Mouse (Mus musculus) kidney, postnatal 0 days (tissue): ENCODE measurements around the gene Peg3. TPM values are rescaled to one million over a fixed set of nuclear protein-coding genes. Genes with fewer than 3 reads are reported as not detected.

Experiments
- ATAC-seq: fragments of 200-750 bp; cut with Nextera tagmentation; replicated peaks from 2 replicates; pipeline ENCODE4 v1.8.0; 2017; ENCODE audit warnings: low read depth, moderate number of reproducible peaks, moderate TSS enrichment, moderate library complexity; ENCODE audit not compliant: low FRiP score
- DNase-seq: peaks from one replicate; pipeline ENCODE4 v3.0.0-alpha.2; 2016; ENCODE audit warnings: low spot score
- H3K27ac ChIP-seq: fragments of 300-500 bp; sonication (generic); 2 replicates; pipeline ENCODE4 v1.5.1; 2014; ENCODE audit warnings: mild to moderate bottlenecking
- H3K27me3 ChIP-seq: fragments of 300-500 bp; sonication (generic); 2 replicates; pipeline ENCODE4 v1.6.1; 2014; ENCODE audit warnings: low read length, mixed read lengths; ENCODE audit not compliant: insufficient read depth
- H3K36me3 ChIP-seq: fragments of 300-500 bp; sonication (generic); 2 replicates; pipeline ENCODE4 v1.6.1; 2014; ENCODE audit warnings: low read length, mixed read lengths; ENCODE audit not compliant: insufficient read depth
- H3K4me1 ChIP-seq: fragments of 300-500 bp; sonication (generic); replicated peaks from 2 replicates; pipeline ENCODE4 v1.6.1; 2014; ENCODE audit warnings: antibody characterized with exemption, low read length, mixed read lengths; ENCODE audit not compliant: insufficient read depth
- H3K4me2 ChIP-seq: fragments of 300-500 bp; sonication (generic); 2 replicates; pipeline ENCODE4 v1.6.1; 2014; ENCODE audit warnings: mild to moderate bottlenecking, low read length, moderate library complexity, mixed read lengths
- H3K4me3 ChIP-seq: fragments of 300-500 bp; sonication (generic); replicated peaks from 2 replicates; pipeline ENCODE4 v1.5.1; 2014; ENCODE audit warnings: low read depth, low read length
- H3K9ac ChIP-seq: fragments of 300-500 bp; sonication (generic); 2 replicates; pipeline ENCODE4 v1.6.1; 2014; ENCODE audit warnings: low read depth, low read length
- H3K9me3 ChIP-seq: fragments of 300-500 bp; sonication (generic); replicated peaks from 2 replicates; pipeline ENCODE4 v1.6.1; 2016; ENCODE audit warnings: low read length, inconsistent platforms, mixed read lengths
- CTCF ChIP-seq: IDR thresholded peaks from 2 replicates; pipeline ENCODE4 v1.5.1; 2016; ENCODE audit warnings: antibody characterized with exemption, low read depth, mild to moderate bottlenecking, moderate library complexity
- WGBS: fragments of 180-500 bp; shearing (Covaris S2); extraction: QIAGEN DNeasy Blood & Tissue Kit; methylation state at CpG from one replicate; pipeline ENCODE4 v1.1.7; 2014; 5-methylcytosine and 5-hydroxymethylcytosine counted together
- polyA plus RNA-seq: library from polyadenylated mRNA; unstranded; fragments of >200 nt; fragmentation: Nextera tagmentation; extraction: Ambion mirVana; gene quantifications from 2 replicates; pipeline ENCODE4 v1.2.1, GENCODE M21; 2015

Peg3 gene
- polyA plus RNA-seq, 1 experiment from 2014 or later = 73.5 TPM

DNA sequence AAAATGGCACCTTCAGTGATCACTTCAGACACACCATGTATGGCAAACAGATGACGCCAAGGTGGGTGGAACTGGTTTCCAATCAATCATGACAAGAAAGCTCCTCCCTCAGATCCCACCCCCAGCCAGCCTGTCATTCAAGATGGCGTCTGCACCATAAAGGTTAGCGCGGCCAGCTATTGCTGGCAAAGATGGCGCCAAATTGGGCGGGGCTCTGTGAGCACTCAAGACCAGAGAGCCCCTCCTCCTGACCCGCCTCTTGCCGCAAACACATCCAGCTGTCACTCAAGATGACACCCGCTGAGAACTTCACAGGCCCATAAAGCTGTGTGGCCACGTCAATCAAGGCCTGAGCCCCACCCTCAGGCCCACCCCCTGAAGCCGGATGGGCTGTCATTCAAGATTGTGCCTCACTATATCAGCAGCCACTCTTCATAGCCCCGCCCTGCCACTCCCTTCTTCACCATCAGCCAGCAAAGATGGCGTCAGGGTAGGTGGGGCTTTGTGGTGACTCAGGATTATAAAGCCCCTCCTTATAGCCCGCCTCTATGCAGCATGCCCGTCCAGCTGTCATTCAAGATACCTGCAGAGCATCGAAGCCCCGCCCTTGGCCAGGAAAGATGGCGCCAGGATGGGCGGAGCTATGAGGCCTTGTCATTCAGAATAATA is 1.8 kb downstream of the Peg3 start:
- peak; percentile 86 for ATAC-seq
- H3K9ac ChIP-seq = no peak overlapping the region
- WGBS = 52% methylated on average over 19 of the region's 19 CpGs

GRCm38 (mm10) chr7:6727351-6728121 is 2.7 kb downstream of the Peg3 start:
- Histone ChIP-seq H3K9me3 (no peaks in the 10 kb centered on the region; the same call in 1 of the 2 replicates), H3K4me2 (peak overlapping the region; percentile 48), H3K36me3 (no peaks in the 10 kb centered on the region; the same call in 1 of the 2 replicates), H3K9ac (no peak overlapping the region), H3K27ac (peak overlapping the region; percentile 87), H3K27me3 (no peaks in the 10 kb centered on the region), H3K4me3 (peak overlapping the region; percentile 49), H3K4me1 (no peaks in the 10 kb centered on the region)
- TF ChIP-seq CTCF = peak; percentile 70
- WGBS = 52% methylated on average over 19 of the region's 19 CpGs
- DNase-seq = peak; percentile 94
- ATAC-seq = peak; percentile 60

More for the DNA sequence above, 1.8 kb downstream of the Peg3 start:
- peak overlapping the region; percentile 87 for H3K27ac ChIP-seq
- no peak for TF ChIP-seq CTCF
- no peaks in the 10 kb centered on the region; the same call in 1 of the 2 replicates for H3K36me3 ChIP-seq
- H3K4me1 ChIP-seq = no peaks in the 10 kb centered on the region
- H3K27me3 ChIP-seq = no peaks in the 10 kb centered on the region
- no peaks in the 10 kb centered on the region; the same call in 1 of the 2 replicates for H3K9me3 ChIP-seq
- H3K4me2 ChIP-seq = peak overlapping the region; percentile 48; the same call in 1 of the 2 replicates
- peak; percentile 96 for DNase-seq
- H3K4me3 ChIP-seq = peak overlapping the region; percentile 49

GRCm38 (mm10) chr7:6709396-6709795 is 20.8 kb downstream of the Peg3 start:
- Histone ChIP-seq H3K4me2 (no peak overlapping the region), H3K9ac (no peak overlapping the region), H3K27me3 (no peaks in the 10 kb centered on the region), H3K27ac (no peak overlapping the region), H3K4me3 (no peak overlapping the region), H3K36me3 (peaks cover 22% of the 10 kb centered on the region), H3K9me3 (no peaks in the 10 kb centered on the region), H3K4me1 (no peaks in the 10 kb centered on the region)
- 87% methylated on average over 15 of the region's 15 CpGs for WGBS
- DNase-seq (no peak), ATAC-seq (no peak)
- no peak for TF ChIP-seq CTCF

DNA sequence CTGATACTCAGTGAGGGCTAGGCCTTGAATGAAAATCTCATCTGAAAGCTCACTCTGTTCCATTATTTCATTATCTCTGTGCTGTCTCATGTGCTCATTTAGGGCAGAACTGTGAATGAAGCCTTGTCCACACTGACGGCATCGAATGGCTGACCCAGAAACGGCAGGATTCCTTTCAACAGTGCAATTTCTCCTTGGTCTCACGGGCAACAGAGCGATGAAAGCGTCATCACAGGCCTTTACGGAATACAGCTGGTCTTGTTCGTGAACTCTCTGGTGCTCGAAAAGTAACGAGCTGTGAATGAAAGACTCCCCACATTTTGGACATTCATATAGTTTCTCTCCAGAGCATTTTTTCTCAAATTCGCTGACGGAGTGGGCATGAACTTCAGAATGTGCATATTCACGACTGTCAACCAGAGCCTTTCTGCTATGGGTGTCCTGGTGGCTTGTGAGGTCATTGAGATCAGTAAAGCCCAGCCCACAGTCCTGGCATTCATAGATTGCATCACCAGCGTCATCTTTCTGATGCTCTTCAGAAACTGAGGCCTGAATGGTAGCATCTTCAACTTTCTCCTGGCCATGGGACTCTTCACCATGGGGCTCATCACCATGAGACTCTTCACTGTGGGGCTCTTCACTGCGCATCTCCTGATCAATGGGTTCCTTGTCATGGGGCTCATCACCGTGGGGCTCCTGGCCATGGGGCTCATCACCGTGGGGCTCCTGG is 21.6 kb downstream of the Peg3 start:
- ATAC-seq (no peak), DNase-seq (peak; percentile 50)
- Histone ChIP-seq H3K4me2 (no peak overlapping the region), H3K27ac (no peak overlapping the region), H3K4me1 (no peaks in the 10 kb centered on the region), H3K4me3 (no peak overlapping the region), H3K27me3 (no peaks in the 10 kb centered on the region), H3K36me3 (peaks cover 22% of the 10 kb centered on the region), H3K9me3 (no peaks in the 10 kb centered on the region), H3K9ac (no peak overlapping the region)
- TF ChIP-seq CTCF = no peak
- 63% methylated on average over 17 of the region's 17 CpGs for WGBS

GRCm38 (mm10) chr7:6707416-6708015 is 22.7 kb downstream of the Peg3 start:
- no peak for TF ChIP-seq CTCF
- H3K9me3 ChIP-seq = no peaks in the 10 kb centered on the region
- no peak overlapping the region for H3K4me3 ChIP-seq
- peaks cover 22% of the 10 kb centered on the region for H3K36me3 ChIP-seq
- no peaks in the 10 kb centered on the region for H3K4me1 ChIP-seq
- no peaks in the 10 kb centered on the region for H3K27me3 ChIP-seq
- no peak overlapping the region for H3K4me2 ChIP-seq
- no peak for ATAC-seq
- no peak overlapping the region for H3K9ac ChIP-seq
- 93% methylated on average over 23 of the region's 23 CpGs for WGBS
- no peak for DNase-seq
- H3K27ac ChIP-seq = no peak overlapping the region

DNA sequence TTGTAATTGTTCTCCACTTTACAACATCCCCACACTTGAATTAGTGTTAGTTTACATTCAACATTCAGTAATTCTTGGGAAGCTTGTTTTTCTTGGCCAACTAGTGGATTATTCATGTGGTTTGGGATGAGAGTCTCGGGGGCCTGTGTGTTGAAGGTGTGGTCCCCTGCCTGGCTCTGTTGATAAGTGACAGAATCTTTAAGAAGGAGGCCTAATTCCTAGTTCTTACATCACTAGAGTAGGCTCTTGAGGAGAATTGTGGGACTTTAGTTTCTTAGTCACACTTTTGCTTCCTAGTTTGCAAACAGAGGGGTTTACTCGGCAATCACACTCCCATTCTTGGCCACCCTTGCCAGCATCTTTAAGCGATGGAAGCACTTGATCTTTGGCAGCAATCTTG is 31.0 kb downstream of the Peg3 start:
- WGBS = 72% methylated on average over 3 of the region's 3 CpGs
- no peaks in the 10 kb centered on the region for H3K4me1 ChIP-seq
- no peak for DNase-seq
- H3K9me3 ChIP-seq = no peaks in the 10 kb centered on the region
- H3K27ac ChIP-seq = no peak overlapping the region
- TF ChIP-seq CTCF = no peak
- no peak overlapping the region for H3K4me2 ChIP-seq
- no peak overlapping the region for H3K4me3 ChIP-seq
- H3K27me3 ChIP-seq = no peaks in the 10 kb centered on the region
- ATAC-seq = no peak
- no peak overlapping the region for H3K9ac ChIP-seq
- no peaks in the 10 kb centered on the region for H3K36me3 ChIP-seq
